Mouse (Mus musculus) liver, postnatal 0 days (tissue): ENCODE measurements around the gene Lrguk.

Source experiments
- CTCF ChIP-seq: sonication (generic); IDR thresholded peaks from 2 replicates; pipeline ENCODE4 v1.5.1; 2016; ENCODE audit warnings: antibody characterized with exemption, low read depth
- EP300 ChIP-seq: IDR thresholded peaks from 2 replicates; pipeline ENCODE4 v1.6.1; 2016; ENCODE audit warnings: antibody characterized with exemption, low read depth, mild to moderate bottlenecking

DNA sequence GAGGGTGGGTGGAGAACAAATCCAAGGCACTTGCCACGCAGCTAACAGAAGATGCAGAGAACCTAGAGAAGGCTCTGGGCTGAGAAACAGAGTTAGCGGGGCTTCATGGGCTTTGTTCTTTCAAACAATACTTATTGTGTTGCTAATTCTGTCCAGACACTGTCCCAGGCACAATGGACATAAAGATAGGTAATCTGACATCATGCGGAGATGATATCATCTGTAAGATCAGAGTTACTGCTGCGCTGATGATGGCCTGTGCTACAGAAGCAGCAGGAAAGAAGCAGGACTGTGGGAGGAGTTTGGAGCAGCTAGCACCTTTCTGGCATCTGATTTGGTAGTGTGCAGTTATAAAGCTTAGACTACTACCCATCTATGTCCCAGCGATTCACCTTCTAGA lies 42.1 kb upstream of the Lrguk start:
- no peak for TF ChIP-seq CTCF
- TF ChIP-seq EP300 = no peak
